Mouse (Mus musculus): ENCODE measurements around the gene Psmc1. TPM values are rescaled to one million over a fixed set of nuclear protein-coding genes. Genes with fewer than 3 reads are reported as not detected.

The Psmc1 gene
- 117 and 118 TPM in 2 replicates for polyA plus RNA-seq (2015; fragmentation: Nextera tagmentation; extraction: Ambion mirVana)

- H3K9me3 ChIP-seq (ENCODE audit: low read length): no peaks in the 10 kb centered on the region
- H3K36me3 ChIP-seq (replicated peaks; ENCODE audit: insufficient read depth, low read length): peaks cover 21% of the 10 kb centered on the region
- peak; percentile 83 for TF ChIP-seq EP300 (IDR thresholded peaks at IDR 0.05; ENCODE audit: low read depth)
- TF ChIP-seq CTCF (IDR thresholded peaks at IDR 0.05; ENCODE audit: low read depth): no peak
- ATAC-seq (peak; percentile 91), DNase-seq (peak; percentile 88)
- peak within 1 kb of the TSS; percentile 100 for H3K4me3 ChIP-seq (ENCODE audit: low read depth, low read length)
- H3K9ac ChIP-seq (replicated peaks): peak within 1 kb of the TSS; percentile 95
- H3K27me3 ChIP-seq (ENCODE audit: insufficient read depth, low read length): no peaks in the 10 kb centered on the region
- H3K4me1 ChIP-seq (ENCODE audit: insufficient read depth): peaks cover 7% of the 10 kb centered on the region
- H3K27ac ChIP-seq (ENCODE audit: low read depth): peak within 1 kb of the TSS; percentile 99
- H3K4me2 ChIP-seq (ENCODE audit: low read depth, low read length): peak within 1 kb of the TSS; percentile 87
- under 1% methylated on average over 57 of the region's 58 CpGs for WGBS (ENCODE audit: insufficient replicate concordance)
Observed at GRCm38 (mm10) chr12:100109986-100110696, at the start of gene Psmc1. Psmc1 (plus strand) TSS chr12:100110154.

GRCm38 (mm10) chr12:100061071-100061470 is 48.9 kb upstream of the Psmc1 start:
- no peak for TF ChIP-seq CTCF (IDR thresholded peaks at IDR 0.05; ENCODE audit: low read depth)
- TF ChIP-seq EP300 (IDR thresholded peaks at IDR 0.05; ENCODE audit: low read depth): no peak
- Histone ChIP-seq H3K36me3 (replicated peaks; ENCODE audit: insufficient read depth, low read length) (no peaks in the 10 kb centered on the region), H3K9ac (replicated peaks) (no peak overlapping the region), H3K4me3 (ENCODE audit: low read depth, low read length) (no peak overlapping the region), H3K4me1 (ENCODE audit: insufficient read depth) (no peaks in the 10 kb centered on the region), H3K27me3 (ENCODE audit: insufficient read depth, low read length) (no peaks in the 10 kb centered on the region), H3K4me2 (ENCODE audit: low read depth, low read length) (no peak overlapping the region), H3K27ac (ENCODE audit: low read depth) (no peak overlapping the region), H3K9me3 (ENCODE audit: low read length) (no peaks in the 10 kb centered on the region)
- ATAC-seq (no peak), DNase-seq (no peak)
- 83% methylated on average over 10 of the region's 10 CpGs for WGBS (ENCODE audit: insufficient replicate concordance)

GRCm38 (mm10) chr12:100061826-100062225 is 48.1 kb upstream of the Psmc1 start:
- Histone ChIP-seq H3K4me3 (ENCODE audit: low read depth, low read length) (no peak overlapping the region), H3K9me3 (ENCODE audit: low read length) (no peaks in the 10 kb centered on the region), H3K27ac (ENCODE audit: low read depth) (no peak overlapping the region), H3K27me3 (ENCODE audit: insufficient read depth, low read length) (no peaks in the 10 kb centered on the region), H3K36me3 (replicated peaks; ENCODE audit: insufficient read depth, low read length) (no peaks in the 10 kb centered on the region), H3K4me1 (ENCODE audit: insufficient read depth) (no peaks in the 10 kb centered on the region), H3K9ac (replicated peaks) (no peak overlapping the region), H3K4me2 (ENCODE audit: low read depth, low read length) (no peak overlapping the region)
- DNase-seq: no peak
- ATAC-seq: no peak
- TF ChIP-seq CTCF (IDR thresholded peaks at IDR 0.05; ENCODE audit: low read depth) (no peak), EP300 (IDR thresholded peaks at IDR 0.05; ENCODE audit: low read depth) (no peak)

- Histone ChIP-seq H3K4me2 (ENCODE audit: low read depth, low read length) (no peak overlapping the region), H3K4me3 (ENCODE audit: low read depth, low read length) (no peak overlapping the region), H3K27ac (ENCODE audit: low read depth) (no peak overlapping the region), H3K27me3 (ENCODE audit: insufficient read depth, low read length) (no peaks in the 10 kb centered on the region), H3K36me3 (replicated peaks; ENCODE audit: insufficient read depth, low read length) (no peaks in the 10 kb centered on the region), H3K4me1 (ENCODE audit: insufficient read depth) (no peaks in the 10 kb centered on the region), H3K9me3 (ENCODE audit: low read length) (no peaks in the 10 kb centered on the region), H3K9ac (replicated peaks) (no peak overlapping the region)
- 69% methylated on average over 3 of the region's 3 CpGs for WGBS (ENCODE audit: insufficient replicate concordance)
- ATAC-seq: no peak
- TF ChIP-seq CTCF (IDR thresholded peaks at IDR 0.05; ENCODE audit: low read depth) (no peak), EP300 (IDR thresholded peaks at IDR 0.05; ENCODE audit: low read depth) (no peak)
- no peak for DNase-seq
Observed at GRCm38 (mm10) chr12:100062584-100062983, 47.4 kb upstream of the Psmc1 start.

GRCm38 (mm10) chr12:100065109-100065508 is 44.8 kb upstream of the Psmc1 start:
- H3K4me1 ChIP-seq (ENCODE audit: insufficient read depth): no peaks in the 10 kb centered on the region
- TF ChIP-seq EP300 (IDR thresholded peaks at IDR 0.05; ENCODE audit: low read depth): no peak
- TF ChIP-seq CTCF (IDR thresholded peaks at IDR 0.05; ENCODE audit: low read depth): no peak
- H3K4me3 ChIP-seq (ENCODE audit: low read depth, low read length): no peak overlapping the region
- no peak overlapping the region for H3K4me2 ChIP-seq (ENCODE audit: low read depth, low read length)
- H3K27me3 ChIP-seq (ENCODE audit: insufficient read depth, low read length): no peaks in the 10 kb centered on the region
- DNase-seq: no peak
- no peaks in the 10 kb centered on the region for H3K36me3 ChIP-seq (replicated peaks; ENCODE audit: insufficient read depth, low read length)
- no peak for ATAC-seq
- WGBS (ENCODE audit: insufficient replicate concordance): 73% methylated on average over 3 of the region's 3 CpGs
- no peak overlapping the region for H3K27ac ChIP-seq (ENCODE audit: low read depth)
- no peak overlapping the region for H3K9ac ChIP-seq (replicated peaks)
- H3K9me3 ChIP-seq (ENCODE audit: low read length): no peaks in the 10 kb centered on the region

GRCm38 (mm10) chr12:100067477-100067876 is 42.5 kb upstream of the Psmc1 start:
- DNase-seq (no peak), ATAC-seq (peak; percentile 50)
- Histone ChIP-seq H3K9me3 (ENCODE audit: low read length) (no peaks in the 10 kb centered on the region), H3K27me3 (ENCODE audit: insufficient read depth, low read length) (no peaks in the 10 kb centered on the region), H3K4me3 (ENCODE audit: low read depth, low read length) (no peak overlapping the region), H3K4me1 (ENCODE audit: insufficient read depth) (no peaks in the 10 kb centered on the region), H3K9ac (replicated peaks) (no peak overlapping the region), H3K36me3 (replicated peaks; ENCODE audit: insufficient read depth, low read length) (no peaks in the 10 kb centered on the region), H3K27ac (ENCODE audit: low read depth) (no peak overlapping the region), H3K4me2 (ENCODE audit: low read depth, low read length) (no peak overlapping the region)
- 44% methylated on average over 5 of the region's 5 CpGs for WGBS (ENCODE audit: insufficient replicate concordance)
- TF ChIP-seq CTCF (IDR thresholded peaks at IDR 0.05; ENCODE audit: low read depth) (no peak), EP300 (IDR thresholded peaks at IDR 0.05; ENCODE audit: low read depth) (0 out of 2 replicates have a peak, but pooled peaks have one; percentile 18)

All from liver, postnatal 0 days (tissue).